Mouse (Mus musculus) lung, postnatal 0 days (tissue): ENCODE measurements around the gene Limd2.

ENCODE experiments used
- CTCF ChIP-seq: IDR thresholded peaks from 2 replicates; pipeline ENCODE4 v1.5.1; 2016; ENCODE audit warnings: antibody characterized with exemption, mild to moderate bottlenecking
- EP300 ChIP-seq: IDR thresholded peaks from 2 replicates; pipeline ENCODE4 v1.6.1; 2016; ENCODE audit warnings: antibody characterized with exemption, mild to moderate bottlenecking, control low read depth

- TF ChIP-seq CTCF = no peak
- TF ChIP-seq EP300 = no peak
Observed at GRCm38 (mm10) chr11:106158930-106159215, 1.8 kb downstream of the Limd2 start.
